Mouse (Mus musculus) T-helper 17 cell (primary cell): ENCODE results near the gene Slc5a4b.
"Not testable (repeated sequence)": the region's sequence is repeated elsewhere in the genome, so short reads cannot be mapped to it uniquely, and the experiment has no call there.

ENCODE experiments used
- in situ Hi-C, 2 experiments: fragments of 300-600 bp; cut with MboI, MseI; formaldehyde crosslinking; loops; 1 replicate in 1 of 2; 2 replicates in 1 of 2; pipeline ENCODE4 v1.15.1; 2025; ENCODE audit warnings: high pct_unique_total_duplicates in 2 of 2

The Slc5a4b gene

DNA sequence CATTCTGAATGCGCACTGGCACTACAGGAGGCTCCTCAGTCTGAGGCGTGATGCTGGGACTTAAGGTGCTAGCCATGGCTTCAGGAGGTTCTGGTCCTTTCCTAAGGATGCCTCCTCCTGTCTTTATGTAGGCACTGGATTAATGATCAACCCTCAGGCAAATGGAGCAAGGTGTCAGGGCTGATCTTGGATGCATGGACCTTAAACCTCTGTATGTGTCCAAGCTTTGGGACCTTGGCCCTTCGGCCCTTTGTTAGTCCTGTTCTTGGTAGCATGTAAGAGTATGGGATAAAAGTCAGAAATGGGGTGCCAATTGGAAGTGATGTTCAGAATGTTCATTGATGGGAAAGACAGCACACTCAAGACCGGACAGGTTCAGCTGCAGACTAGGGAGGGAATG is at the start of gene Slc5a4b:
Slc5a4b (minus strand) TSS at position 101 of the 400 bp plus-strand sequence.
- in situ Hi-C loops = no loop called here

DNA sequence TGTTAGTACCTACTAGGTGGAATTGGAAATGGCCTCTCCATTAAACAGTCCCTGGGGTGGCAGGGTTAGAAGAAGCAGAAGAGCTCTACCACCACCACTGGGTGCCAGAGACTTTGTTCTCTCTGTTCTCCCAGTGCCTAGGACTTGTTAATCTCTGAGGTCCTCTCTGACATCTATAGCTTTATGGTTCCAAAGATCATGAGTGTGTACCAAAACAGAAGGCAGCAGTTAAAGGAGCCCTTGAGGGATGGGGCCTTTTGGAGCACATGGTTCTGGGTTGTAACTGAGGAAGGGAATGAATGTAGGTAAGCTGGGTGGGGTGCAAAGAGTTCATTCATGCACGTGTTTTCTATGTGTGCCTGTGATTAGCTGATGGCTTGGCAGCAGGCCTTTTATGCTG is 47.2 kb upstream of the Slc5a4b start:
- in situ Hi-C loops = no loop called here

DNA sequence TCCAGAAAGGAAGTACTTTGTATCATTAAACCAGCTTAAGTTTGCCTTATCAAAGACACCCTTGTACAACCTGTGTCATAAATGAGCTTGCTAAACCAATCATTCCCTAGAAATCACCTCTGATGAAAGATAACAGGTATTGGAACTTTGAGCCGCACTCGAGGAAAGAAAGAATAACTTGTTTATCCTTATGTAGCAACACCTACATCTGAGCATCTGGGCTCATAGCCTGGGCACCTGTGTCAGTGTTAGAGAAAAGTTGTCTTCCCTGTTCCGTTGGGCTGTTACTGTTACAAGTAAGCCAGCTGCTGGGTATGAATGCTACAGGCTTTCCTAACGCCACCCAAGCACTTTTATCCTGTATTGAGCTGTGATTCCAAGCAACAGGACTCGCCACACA is 46.8 kb upstream of the Slc5a4b start:
- in situ Hi-C loops = no loop called here

DNA sequence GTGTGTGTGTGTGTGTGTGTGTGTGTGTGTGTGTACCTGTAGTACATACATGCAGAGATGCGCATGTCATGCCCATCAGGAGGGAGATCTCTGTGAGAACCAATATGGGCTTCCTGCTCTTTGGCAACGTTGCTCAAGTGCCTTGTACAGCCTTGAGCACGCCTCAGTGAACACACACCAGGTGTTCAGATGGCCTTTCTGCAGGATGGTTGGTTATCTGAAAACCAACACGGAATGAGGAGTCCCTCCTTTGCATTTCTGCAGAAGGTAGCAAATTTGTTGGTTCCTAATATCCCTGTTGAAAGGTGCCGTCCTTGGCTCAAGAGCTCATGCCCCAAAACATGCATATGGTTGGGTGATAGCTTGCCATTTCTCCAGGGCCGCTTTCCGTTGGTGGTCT is 45.1 kb upstream of the Slc5a4b start:
- in situ Hi-C loops = no loop called here

DNA sequence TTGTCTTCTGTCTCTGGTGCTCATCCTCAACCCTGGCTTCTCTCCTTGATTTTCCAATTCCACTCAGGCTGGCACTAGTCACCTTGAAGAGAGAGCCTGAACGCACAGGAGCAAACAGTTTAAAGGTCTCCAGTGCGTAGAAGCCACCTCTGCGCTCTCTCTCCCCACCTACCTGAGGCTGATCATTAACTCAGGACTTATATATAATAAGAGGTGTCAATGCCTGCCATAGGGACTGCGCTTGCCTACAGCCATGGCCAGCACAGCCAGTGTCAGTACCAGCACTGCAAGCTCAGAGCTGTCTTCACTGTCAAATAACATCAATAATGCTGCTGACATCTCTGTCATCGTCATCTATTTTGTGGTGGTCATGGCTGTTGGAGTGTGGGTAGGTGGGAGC is 36.5 kb upstream of the Slc5a4b start, which contains the start of gene Slc5a4a:
Slc5a4a (plus strand) TSS at position 174 of the 400 bp plus-strand sequence.
- in situ Hi-C loops = no loop called here

DNA sequence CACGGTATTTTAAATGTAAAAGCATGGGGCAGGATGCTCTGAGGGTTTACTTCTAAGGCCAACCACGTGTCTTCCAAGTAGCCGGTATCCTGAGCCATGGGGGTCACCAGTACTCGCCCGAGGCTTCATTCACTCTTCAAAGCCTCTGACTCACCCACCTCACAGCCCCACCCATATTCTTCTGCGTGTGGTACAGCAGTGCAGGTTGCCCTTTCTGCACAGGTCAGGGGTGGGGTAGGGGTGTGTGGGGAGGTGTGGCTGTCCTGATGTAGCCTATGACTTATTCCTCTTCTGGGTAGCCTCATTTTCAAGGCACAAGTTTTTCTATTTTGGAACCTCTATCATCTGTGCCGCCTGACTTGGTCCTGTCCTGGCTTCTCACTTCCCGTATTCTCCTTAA is 36.1 kb upstream of the Slc5a4b start:
- in situ Hi-C loops = no loop called here

DNA sequence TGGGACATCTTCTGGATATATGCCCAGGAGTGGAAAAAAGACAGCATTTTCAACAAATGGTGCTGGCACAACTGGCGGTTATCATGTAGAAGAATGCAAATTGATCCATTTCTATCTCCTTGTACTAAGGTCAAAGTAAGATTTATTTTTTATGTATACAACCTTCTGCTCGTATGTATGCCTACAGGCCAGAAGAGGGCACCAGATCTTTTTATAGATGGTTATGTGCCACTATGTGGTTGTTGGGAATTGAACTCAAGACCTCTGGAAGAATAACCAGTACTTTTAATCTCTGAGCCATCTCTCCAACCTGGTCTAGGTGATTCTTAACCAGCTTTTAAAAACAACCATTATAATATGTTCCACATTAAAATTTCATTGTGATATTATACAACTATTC is 25.6 kb upstream of the Slc5a4b start:
- in situ Hi-C loops = no loop called here

DNA sequence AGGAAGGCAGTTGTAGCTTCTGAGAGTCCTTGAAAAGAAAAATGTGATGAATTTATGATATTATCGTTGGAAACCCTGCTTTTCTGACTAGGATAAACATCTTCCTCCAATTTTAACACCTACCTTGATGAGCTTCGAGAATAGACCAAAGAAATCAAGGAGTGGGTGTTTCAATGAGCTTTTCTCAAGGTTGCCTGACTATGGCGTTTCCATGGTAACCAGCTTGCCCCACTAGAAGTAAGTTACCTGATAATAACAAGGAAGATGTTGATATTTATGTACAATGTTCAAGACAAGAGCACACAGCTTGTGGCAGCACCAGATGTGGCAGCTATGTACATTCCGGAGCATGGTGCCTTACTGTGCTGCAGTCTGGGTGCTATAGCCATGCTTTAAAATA is 21.7 kb upstream of the Slc5a4b start:
- in situ Hi-C loops = no loop called here

DNA sequence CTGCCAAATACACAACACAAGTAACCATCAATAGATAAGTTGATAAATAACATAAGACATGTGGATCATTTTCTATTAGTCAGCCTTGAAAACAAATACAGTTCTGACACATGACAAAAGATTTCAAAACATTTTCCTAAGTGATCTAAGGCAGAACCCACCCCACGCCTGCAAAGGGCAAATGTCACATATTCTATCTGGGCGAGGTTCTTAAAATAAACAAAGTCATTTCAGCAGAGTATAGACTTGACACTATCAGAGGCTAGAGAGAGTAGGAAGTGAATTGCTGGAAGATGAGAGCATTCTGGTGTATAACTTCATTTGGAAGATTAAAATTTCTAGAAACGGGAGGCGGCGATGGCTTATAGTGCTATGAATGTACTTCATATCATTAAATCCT is 10.7 kb upstream of the Slc5a4b start:
- in situ Hi-C loops = no loop called here

DNA sequence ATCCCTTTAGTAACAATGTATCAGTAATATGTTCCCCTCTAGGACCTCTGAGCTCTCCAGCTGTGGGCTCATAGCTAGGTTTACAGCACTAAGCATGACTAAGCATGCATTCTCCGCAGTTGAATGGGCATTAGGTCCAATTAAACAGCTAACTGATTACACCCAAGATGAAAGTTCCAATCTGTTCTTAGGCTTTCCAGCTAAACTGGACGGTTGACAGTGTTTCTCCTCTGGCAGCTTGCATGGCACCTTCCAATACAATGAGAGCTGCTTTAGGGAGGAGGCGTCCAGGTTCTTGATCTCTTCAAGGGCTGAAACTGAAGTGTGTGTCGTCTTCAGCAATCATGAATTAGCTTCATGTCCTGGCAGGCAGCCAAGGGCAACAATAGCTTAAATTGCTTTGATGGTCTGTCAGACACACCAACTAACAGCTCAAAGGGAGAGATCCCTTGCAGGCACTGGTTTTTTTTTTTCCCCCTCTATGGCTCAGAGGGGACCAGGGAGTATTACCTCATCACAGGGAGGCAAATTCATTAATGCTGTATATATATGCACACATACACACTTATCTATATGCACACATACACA is 9.5 kb upstream of the Slc5a4b start:
- in situ Hi-C loops = no loop called here

DNA sequence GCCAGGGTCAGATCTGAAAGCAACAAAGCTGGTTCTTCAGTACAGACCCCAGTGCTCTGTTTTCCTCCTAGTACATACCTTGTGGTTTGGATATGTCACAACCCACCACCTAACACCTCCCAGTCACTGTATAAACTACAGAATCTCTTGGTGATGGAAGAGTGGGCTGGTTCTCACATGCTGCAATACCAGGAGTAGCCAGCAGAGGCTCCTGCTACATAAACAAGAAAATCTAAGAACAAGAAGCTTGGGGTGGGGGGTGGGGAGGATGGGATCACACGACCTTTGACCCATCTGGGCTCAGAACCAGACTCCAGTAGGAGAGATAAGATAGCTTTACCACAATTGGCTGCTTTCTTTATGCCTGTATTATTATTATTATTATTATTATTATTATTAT is 8.0 kb upstream of the Slc5a4b start:
- in situ Hi-C loops = no loop called here

DNA sequence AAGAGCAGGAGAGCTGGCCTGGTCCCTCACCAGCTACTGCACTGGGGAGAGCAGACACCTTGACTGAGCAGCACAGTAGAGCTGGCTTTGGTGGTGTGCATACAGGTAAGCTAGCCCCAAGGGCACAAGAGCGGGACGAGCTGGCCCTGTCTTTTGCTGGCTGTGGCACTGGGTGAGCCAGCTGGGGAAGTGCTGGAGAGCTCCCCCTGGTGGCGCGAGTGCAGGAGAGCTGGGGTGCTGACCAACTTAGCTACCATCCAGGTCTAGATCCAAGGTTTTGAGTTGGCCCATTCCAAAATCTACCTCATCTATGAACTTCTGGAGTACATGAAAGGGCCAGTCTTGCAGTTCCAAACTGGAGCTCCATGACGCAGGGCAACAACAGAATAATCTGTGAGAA is 7.2 kb upstream of the Slc5a4b start:
- in situ Hi-C loops = no loop called here

DNA sequence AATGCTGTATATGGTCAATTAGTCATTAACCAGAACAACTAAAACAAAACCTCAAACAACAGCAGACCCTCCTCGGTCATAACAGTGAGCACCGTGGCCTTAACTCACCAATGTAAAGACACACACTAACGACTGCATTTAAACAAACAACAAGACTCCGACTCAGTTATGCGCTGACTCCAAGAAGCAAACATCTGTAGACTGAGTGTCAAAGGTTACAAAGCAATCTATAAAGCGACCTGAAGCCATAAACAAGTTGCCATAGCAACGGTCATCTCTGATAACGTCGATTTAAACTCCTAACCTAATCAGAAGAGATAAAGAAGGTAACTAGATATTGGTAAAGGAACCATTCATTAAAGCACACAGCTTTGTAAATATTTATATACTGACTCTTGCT is 13.4 kb downstream of the Slc5a4b start:
- in situ Hi-C loops = no loop called here

DNA sequence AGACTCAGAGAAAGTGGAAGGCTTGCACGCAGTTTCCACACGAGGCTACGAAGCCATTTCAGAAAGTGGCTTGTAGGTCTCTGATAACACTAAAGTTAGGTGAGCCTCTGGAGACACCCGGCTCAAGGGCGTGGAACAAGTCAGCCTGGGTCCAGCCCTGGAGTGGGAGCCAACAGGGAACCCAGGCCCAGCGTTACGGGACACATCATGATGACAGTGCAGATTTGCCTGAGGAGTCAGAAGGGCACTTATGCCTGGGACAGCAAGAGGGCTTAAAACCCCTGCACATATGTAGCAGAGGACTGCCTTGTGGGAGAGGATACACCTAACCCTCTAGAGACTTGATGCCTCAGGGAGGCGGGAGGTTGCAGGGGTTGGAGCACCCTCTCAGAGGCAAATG is 14.2 kb downstream of the Slc5a4b start:
- in situ Hi-C loops = no loop called here

DNA sequence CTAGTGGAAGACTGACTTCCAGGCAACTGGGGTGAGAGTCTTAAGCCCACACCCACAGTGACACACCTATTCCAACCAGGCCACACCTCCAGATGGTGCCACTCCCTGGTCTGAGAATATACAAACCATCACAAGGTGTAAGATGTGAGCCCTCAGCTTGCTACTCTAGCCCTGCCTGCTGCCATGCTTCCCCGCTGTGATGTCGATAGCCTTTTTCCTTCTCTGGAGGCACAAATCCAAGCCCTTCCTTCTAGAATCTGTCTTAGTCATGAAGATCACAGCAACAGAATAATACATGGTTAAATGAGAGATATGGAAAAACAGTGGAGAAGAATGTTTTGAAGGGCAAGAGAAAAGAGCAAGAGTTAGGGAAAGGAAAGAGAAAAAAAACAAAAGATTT is 33.8 kb downstream of the Slc5a4b start:
- in situ Hi-C loops = not testable (repeated sequence)

DNA sequence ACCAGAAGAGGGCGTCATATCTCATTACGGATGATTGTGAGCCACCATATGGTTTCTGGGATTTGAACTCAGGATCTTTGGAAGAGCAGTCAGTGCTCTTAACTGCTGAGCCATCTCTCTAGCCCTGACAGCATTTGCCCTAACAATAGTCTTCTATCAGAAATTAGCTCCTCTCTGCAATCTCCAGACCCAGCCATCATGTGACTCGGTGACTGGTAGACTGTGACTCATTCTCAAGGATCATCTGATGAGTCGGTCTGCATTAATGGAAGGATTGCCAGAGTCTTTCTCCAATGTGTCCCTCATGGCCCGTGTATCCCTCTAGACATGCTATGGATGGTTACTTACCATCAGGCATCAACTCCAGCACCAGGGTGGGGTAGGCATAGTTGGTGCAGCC is 38.7 kb downstream of the Slc5a4b start:
- in situ Hi-C loops = not testable (repeated sequence)

DNA sequence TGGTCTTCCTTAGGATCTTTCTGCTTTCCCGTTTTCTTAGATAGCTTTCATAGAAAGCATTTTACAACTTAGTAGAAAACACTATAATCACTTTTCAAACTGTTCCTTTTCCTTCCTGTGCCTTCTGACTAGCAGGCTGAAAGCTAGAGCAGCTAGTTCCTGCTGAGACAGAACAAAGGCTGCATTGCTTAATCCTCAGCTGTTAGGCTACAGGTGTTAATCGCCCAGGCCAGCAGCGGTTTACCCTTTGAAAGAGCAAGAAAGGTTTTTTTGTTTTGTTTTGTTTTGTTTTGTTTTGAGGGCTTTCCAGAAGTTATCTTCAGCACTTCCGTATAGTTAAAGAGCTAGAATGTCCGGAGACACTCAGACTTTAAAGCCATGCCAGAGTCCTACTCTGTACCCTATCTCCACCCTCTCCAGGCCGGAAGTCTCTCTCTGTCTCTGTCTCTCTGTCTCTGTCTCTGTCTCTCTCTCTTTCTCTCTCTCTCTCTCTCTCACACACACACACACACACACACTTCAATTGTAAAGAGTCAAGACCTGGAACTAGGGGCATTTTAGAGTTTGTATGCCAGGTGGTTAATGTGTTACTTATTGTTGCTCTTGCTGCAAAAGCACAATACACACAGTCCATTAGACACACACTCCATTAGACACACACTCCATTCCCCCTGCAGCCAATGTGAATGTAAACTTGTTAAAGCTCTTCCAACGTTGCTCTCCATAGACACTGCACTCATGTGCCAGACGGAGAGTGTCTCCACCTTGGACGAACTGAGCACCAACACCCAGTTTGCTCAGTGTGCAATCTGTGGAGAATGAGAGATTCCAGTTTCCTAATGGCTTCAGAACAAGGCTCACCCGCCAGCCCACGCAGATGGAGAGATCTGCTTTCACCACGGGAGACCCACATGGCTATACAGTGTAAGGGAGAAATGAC is 42.8 kb downstream of the Slc5a4b start:
- in situ Hi-C loops = no loop called here

DNA sequence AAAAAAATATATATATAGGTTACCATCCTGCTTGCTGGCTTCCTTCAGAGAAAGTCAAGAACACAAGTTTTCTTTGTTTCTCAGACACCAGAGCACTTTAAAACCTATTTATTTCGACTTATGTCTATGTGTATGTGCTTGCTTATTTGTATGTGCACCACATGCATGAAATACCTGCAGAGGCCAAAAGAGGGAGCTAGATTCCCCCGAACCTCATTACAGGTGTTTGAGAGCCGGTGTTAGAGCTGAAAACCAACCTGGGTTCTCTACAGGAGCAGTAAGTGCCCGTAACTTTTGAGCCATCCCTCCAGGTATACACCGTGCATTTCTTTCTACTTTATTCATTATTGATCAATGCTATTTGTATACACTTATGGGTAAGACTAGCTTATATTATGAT is 48.3 kb downstream of the Slc5a4b start:
- in situ Hi-C loops = no loop called here

DNA sequence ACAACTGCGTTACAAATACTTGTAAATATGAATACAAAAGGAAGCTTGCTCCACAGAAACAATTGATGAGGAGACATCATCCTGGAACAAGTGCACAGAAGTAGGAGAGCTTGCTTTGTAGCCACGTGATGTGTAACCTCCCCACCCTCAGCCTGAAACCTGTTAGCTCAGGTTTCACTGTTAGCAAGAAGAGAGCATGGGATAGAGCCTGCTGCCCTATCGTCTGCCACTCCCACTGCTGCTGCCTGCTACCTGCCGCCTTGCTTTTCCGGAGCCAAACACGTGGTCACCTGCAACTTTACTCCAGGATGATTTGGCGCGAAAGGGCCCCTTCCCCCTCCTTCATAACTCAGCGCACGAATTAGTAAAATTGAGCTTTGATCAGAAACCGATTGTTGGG is 58.9 kb downstream of the Slc5a4b start:
- in situ Hi-C loops = no loop called here

DNA sequence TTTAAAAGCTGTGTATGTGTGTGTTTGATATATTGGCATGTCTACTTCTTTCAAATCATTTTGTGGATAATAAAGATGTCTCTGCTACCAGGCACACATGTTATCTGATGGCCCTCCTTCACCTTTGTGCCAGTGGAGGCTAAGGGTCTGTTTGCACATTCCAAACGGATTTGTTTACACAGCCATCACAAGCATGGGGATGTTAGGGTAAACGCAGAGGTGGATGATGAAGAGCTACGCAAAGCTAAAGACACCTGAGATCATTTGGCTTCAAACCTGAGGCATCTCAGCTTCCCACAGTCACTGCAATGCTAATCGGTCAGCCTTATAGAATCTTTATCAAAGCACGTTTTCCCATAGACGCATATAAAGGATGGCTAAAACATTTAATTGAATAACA is 61.8 kb downstream of the Slc5a4b start:
- in situ Hi-C loops = no loop called here

DNA sequence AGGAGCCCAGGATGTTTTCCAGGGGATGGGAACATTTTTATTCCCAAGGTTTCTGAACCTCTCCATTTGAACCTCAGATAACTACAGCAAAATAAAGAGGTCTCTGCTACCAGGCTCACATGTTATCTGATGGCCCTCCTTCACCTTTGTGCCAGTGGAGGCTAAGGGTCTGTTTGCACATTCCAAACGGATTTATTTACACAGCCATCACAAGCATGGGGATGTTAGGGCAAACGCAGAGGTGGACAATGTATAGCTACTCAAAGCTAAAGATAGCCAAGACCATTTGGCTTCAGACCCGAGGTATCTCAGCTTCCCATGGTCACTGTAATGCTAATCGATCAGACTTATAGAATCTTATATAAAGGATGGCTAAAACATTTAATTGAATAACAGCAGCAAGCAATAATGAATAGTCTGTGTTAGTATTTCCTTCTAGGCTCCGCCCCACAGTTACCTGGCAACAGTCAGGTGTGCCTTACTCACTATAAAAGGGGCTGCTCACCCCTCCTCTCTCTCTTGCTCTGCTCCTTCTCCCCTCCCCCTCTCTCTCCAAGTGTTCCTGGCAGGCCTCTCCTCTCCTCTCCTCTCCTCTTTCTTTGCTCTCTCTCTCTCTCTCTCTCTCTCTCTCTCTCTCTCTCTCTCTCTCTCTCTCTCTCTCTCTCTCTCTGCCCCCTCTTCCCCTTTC is 63.4 kb downstream of the Slc5a4b start:
- in situ Hi-C loops = no loop called here

DNA sequence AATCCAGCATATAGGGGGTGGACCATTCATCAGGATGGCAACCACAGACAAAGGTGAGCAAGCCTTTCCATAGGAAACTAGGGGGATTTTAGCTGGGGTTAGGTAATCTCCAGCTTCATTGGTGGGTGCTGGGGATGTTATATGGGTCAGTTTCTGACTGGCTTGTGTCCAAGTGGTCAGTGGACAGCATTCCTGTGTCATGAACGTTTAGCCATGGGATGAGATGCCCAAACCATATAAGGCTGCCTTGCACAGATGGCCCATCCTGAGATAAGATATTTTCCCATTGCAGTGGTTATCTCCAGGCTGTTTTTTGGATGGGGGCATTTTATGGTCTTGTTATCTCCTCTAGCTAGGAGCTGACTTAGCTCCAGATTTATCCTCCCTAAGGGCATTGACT is 64.0 kb downstream of the Slc5a4b start:
- in situ Hi-C loops = no loop called here

DNA sequence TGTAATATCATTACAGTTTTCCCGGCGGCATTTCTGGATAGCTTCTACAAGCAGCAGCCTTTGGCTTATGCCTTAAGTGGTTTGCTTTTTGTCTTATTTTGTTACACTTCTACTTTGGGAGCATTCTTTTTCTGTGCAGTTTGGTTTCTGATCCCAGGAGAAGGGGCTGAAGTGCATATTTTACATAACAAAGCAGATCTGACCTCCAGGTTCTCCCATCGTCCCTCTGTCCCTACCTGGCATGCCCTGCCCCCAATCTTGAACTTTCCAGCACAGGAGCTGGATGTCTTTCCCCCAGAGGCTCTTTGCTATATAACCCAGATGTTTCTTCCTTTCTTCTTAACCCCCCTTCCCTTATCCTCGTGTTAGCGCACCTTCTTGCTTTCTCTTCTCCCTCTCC is 65.4 kb downstream of the Slc5a4b start:
- in situ Hi-C loops = no loop called here
